Mouse (Mus musculus): ENCODE measurements around the gene Gfap. TPM values are rescaled to one million over a fixed set of nuclear protein-coding genes. Genes with fewer than 3 reads are reported as not detected.
A peak's percentile ranks its signal among the peaks of the same experiment; 100 is the strongest.

Gfap gene
- polyA plus RNA-seq, 1 experiment, result not detected

DNA sequence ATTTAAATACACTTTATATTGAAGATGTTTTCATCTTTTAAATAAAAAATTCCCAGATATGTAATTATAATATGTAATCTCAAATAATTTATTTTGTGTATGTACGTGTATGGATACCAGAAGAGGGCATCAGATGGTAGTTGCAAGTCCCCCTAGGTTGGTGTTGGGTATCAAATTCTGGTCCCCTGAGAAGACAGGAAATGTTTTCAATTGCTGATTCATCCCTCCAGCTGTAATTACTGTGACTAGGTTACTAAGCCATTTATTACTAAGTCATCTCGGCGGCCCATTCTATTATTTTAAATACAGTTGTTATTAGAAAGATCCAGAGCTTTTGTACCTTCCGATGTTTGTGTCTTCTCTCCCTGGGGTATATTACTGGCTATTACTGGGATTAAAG is 17.4 kb upstream of the Gfap start:
- Histone ChIP-seq H3K27ac (replicated peaks; ENCODE audit: low read depth, low read length) (no peak overlapping the region), H3K4me1 (ENCODE audit: control insufficient read depth, insufficient read depth, insufficient read length, low read length) (no peaks in the 10 kb centered on the region), H3K4me3 (ENCODE audit: insufficient read depth, low read depth, low read length) (no peak overlapping the region)

DNA sequence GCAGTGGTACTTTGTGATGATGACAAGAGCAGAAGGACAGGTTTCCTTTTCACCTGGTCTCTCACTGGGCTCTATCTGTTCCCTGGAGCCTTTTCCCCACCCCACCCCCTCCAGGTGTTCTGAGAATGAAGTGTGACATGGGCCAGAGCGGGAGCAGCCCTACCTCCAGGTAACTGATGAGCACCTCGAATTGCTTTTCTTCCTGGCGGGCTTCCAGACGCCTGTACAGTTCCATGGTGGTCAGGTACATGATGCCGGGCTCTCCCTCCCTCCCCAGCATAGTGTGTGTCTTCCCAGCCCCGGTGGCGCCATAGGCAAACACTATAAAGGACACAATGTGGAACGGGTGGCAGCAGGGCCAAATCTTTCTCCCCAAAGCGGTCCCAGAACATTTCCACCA is 14.7 kb upstream of the Gfap start:
- Histone ChIP-seq H3K4me1 (ENCODE audit: control insufficient read depth, insufficient read depth, insufficient read length, low read length) (no peaks in the 10 kb centered on the region), H3K4me3 (ENCODE audit: insufficient read depth, low read depth, low read length) (no peak overlapping the region), H3K27ac (replicated peaks; ENCODE audit: low read depth, low read length) (no peak overlapping the region)

DNA sequence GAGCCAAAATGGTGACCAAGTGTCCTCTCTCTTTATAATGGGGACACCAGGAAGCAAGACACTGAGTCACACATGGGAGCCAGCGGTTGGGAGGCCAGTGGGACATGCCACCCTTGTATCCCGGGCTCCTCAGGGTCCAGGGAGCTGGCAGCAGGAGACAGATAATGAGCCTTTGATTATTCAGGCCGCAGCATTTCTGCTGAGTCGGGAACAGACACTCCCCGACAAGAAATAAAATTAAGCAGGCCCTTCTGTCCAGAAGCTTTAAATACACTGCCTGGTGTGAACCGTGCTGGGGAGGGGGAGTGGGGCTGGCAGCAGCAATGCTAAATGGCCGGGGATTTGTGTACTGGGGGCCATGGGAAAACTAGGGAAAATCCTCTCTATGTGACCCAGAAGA is 10.7 kb upstream of the Gfap start:
- no peaks in the 10 kb centered on the region for H3K4me1 ChIP-seq (ENCODE audit: control insufficient read depth, insufficient read depth, insufficient read length, low read length)
- H3K4me3 ChIP-seq (ENCODE audit: insufficient read depth, low read depth, low read length), result no peak overlapping the region
- H3K27ac ChIP-seq (replicated peaks; ENCODE audit: low read depth, low read length), result no peak overlapping the region

DNA sequence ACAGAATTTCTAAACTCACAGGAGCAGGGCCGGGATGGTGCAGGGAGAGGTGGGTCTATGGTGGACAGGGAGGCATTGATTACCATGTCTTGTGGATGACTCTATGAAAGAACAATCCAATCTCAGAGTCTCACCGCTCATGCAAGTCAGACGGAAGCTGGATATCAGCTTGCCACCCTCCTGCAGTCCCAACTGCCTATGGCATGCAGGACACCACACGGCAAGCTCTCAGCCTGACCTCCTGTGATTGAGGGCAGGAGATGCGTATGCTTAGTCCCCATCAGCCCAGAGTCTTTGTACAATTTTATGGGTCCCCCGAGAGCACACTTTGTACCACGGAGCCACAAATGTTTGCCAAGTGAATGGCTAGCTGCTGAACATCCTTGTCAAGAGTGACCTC is 2.9 kb upstream of the Gfap start:
- H3K4me3 ChIP-seq (ENCODE audit: insufficient read depth, low read depth, low read length), result no peak overlapping the region
- no peaks in the 10 kb centered on the region for H3K4me1 ChIP-seq (ENCODE audit: control insufficient read depth, insufficient read depth, insufficient read length, low read length)
- H3K27ac ChIP-seq (replicated peaks; ENCODE audit: low read depth, low read length), result no peak overlapping the region

- no peak overlapping the region for H3K27ac ChIP-seq (replicated peaks; ENCODE audit: low read depth, low read length)
- no peak overlapping the region for H3K4me3 ChIP-seq (ENCODE audit: insufficient read depth, low read depth, low read length)
- no peaks in the 10 kb centered on the region for H3K4me1 ChIP-seq (ENCODE audit: control insufficient read depth, insufficient read depth, insufficient read length, low read length)
Observed at GRCm38 (mm10) chr11:102902107-102902506, 1.4 kb upstream of the Gfap start.

DNA sequence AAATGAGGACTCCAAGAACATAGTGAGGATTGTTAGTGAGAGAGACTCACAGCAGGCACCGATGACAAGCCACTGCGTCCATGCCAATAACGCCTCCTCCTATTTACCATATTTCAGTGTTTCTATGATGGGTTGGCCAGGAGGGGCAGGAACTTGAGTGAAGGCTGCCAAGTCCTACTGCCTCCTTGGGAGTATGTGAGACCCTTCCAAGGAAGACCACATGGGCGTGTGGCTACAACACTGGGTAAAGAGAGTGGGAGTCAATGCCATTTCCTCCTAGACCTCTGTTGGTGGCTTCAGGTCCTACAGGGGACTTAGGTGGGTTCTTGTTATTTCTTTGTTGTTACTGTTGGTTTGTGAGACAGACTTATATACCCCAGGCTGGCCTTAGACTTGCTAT is 487 bp upstream of the Gfap start:
- no peaks in the 10 kb centered on the region for H3K4me1 ChIP-seq (ENCODE audit: control insufficient read depth, insufficient read depth, insufficient read length, low read length)
- H3K27ac ChIP-seq (replicated peaks; ENCODE audit: low read depth, low read length), result no peak overlapping the region
- H3K4me3 ChIP-seq (ENCODE audit: insufficient read depth, low read depth, low read length), result no peak overlapping the region

DNA sequence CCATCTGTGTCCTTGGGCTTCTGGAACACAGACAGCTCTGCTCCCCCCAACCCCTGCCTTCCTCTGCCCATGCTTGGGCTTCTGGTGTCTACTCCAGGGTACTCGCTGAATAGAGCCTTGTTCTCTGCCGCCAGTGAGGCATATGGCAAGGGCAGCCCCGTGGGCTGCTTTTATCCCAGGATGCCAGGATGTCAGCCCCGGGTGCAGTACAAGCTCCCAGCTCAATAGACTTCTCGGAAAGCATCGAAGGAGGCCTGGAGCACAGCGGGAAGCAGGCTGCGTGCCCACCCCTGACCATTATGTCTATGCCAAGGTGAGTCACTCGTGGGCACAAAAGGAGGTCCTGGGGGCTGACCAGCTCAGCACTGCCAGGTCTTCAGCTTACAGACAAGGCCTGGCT is 2.3 kb downstream of the Gfap start:
- no peak overlapping the region for H3K27ac ChIP-seq (replicated peaks; ENCODE audit: low read depth, low read length)
- H3K4me3 ChIP-seq (ENCODE audit: insufficient read depth, low read depth, low read length), result no peak overlapping the region
- no peaks in the 10 kb centered on the region for H3K4me1 ChIP-seq (ENCODE audit: control insufficient read depth, insufficient read depth, insufficient read length, low read length)

GRCm38 (mm10) chr11:102896641-102897040 is 4.1 kb downstream of the Gfap start:
- Histone ChIP-seq H3K4me1 (ENCODE audit: control insufficient read depth, insufficient read depth, insufficient read length, low read length) (no peaks in the 10 kb centered on the region), H3K4me3 (ENCODE audit: insufficient read depth, low read depth, low read length) (no peak overlapping the region), H3K27ac (replicated peaks; ENCODE audit: low read depth, low read length) (no peak overlapping the region)

- H3K27ac ChIP-seq (replicated peaks; ENCODE audit: low read depth, low read length), result no peak overlapping the region
- no peaks in the 10 kb centered on the region for H3K4me1 ChIP-seq (ENCODE audit: control insufficient read depth, insufficient read depth, insufficient read length, low read length)
- H3K4me3 ChIP-seq (ENCODE audit: insufficient read depth, low read depth, low read length), result no peak overlapping the region
Observed at GRCm38 (mm10) chr11:102895779-102896178, 4.9 kb downstream of the Gfap start.

DNA sequence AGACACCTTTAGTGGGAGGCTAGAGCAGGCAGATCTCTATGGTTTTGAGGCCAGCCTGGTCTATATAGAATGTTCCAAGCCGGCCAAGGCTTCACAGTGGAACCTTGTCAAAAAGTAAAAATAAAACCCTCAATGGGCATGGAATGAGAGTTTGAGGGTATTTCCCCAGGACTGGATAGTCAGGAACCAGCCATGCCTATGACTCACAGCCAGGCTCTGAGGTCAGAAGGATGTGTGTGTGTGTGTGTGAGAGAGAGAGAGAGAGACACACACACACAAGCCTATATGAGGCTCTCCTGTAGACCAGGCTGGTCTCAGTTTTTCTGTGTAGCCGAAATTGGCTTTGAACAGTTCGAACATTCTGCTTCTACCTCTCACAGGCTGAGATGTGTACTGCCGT is 6.0 kb downstream of the Gfap start:
- no peak overlapping the region for H3K27ac ChIP-seq (replicated peaks; ENCODE audit: low read depth, low read length)
- no peaks in the 10 kb centered on the region for H3K4me1 ChIP-seq (ENCODE audit: control insufficient read depth, insufficient read depth, insufficient read length, low read length)
- no peak overlapping the region for H3K4me3 ChIP-seq (ENCODE audit: insufficient read depth, low read depth, low read length)

- Histone ChIP-seq H3K4me3 (ENCODE audit: insufficient read depth, low read depth, low read length) (peak overlapping the region; percentile 39), H3K4me1 (ENCODE audit: control insufficient read depth, insufficient read depth, insufficient read length, low read length) (no peaks in the 10 kb centered on the region), H3K27ac (replicated peaks; ENCODE audit: low read depth, low read length) (no peak overlapping the region)
Observed at GRCm38 (mm10) chr11:102893015-102893651, 7.6 kb downstream of the Gfap start.

DNA sequence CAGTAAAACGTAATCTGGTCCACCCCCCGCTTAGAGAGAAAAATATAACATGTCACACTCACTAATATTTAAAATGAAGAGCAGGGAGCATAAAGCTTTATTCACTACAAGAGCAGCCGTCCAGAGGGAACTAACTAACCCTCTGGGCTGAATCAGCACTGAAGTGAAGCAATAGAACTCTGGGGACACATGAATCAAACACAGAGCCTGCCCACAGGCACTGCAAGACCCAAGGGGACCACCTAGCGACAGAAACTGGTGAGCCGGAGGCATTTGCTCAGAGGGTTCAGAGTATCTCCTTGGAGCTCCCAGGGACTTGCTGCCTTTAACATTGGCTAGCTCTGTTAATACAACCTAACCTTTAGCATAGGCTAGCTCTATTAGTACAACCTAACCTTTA is 10.6 kb downstream of the Gfap start:
- Histone ChIP-seq H3K4me3 (ENCODE audit: insufficient read depth, low read depth, low read length) (no peak overlapping the region), H3K4me1 (ENCODE audit: control insufficient read depth, insufficient read depth, insufficient read length, low read length) (no peaks in the 10 kb centered on the region), H3K27ac (replicated peaks; ENCODE audit: low read depth, low read length) (no peak overlapping the region)

DNA sequence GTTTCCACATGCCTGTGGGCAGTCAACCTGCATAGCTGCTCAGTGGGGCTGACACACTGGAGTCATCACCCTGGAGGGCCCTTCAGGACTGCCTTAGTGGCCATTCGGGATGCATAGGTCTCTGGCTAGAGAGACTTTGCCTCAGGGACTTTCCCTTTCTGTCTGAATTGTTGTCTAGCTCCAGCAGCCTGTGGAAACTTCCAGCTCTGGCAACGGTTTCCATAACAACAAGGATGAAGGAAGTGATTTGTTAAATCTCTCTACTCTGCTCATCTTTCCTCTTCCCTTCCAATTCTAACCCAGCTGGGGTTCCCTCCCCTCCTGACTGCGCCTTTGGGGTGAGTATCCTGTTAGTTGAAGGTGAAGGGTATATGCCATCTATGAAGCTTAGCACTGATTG is 12.6 kb downstream of the Gfap start:
- H3K27ac ChIP-seq (replicated peaks; ENCODE audit: low read depth, low read length), result no peak overlapping the region
- H3K4me1 ChIP-seq (ENCODE audit: control insufficient read depth, insufficient read depth, insufficient read length, low read length), result no peaks in the 10 kb centered on the region

GRCm38 (mm10) chr11:102887433-102887832 is 13.3 kb downstream of the Gfap start:
- H3K27ac ChIP-seq (replicated peaks; ENCODE audit: low read depth, low read length), result no peak overlapping the region
- no peak overlapping the region for H3K4me3 ChIP-seq (ENCODE audit: insufficient read depth, low read depth, low read length)

More for the DNA sequence above, 12.6 kb downstream of the Gfap start:
- no peak overlapping the region for H3K4me3 ChIP-seq (ENCODE audit: insufficient read depth, low read depth, low read length)

DNA sequence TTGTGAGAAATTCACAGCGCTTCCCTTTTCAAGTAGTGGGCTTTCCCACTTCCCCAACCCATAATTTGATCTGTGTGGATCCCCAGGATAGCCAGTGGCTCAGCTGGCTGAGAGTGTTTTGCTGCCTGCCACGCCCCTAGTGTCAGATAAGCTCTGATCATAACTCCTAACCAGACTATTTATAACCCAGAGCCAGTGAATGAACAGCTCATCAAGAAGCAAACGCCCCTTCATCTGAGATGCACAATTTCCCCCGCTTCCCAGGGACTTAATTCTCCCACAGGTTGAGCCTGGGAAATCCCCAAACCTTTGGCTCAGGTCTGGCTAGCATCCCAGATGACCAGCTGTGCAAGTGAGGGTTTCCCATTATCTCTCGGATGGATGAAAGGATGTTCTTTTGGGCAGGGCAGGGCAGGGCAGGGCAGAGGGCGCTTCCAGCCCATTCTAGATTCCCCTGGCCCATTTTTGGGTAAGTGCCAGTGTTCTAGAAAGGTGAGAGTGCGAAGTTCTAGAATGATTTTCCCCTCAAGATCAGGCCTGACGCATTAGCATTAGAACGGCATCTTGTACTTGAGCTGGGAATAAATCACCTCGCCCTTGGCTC is 16.0 kb downstream of the Gfap start, which contains the start of gene Fam187a:
Gene Fam187a, plus strand, starts transcription at position 554 of the 604 bp plus-strand sequence.
- Histone ChIP-seq H3K27ac (replicated peaks; ENCODE audit: low read depth, low read length) (no peak within 1 kb of the TSS), H3K4me1 (ENCODE audit: control insufficient read depth, insufficient read depth, insufficient read length, low read length) (0 out of 2 replicates have a peak, but pooled peaks cover 2% of the 10 kb centered on the region), H3K4me3 (ENCODE audit: insufficient read depth, low read depth, low read length) (no peak within 1 kb of the TSS)

More at GRCm38 (mm10) chr11:102887433-102887832, 13.3 kb downstream of the Gfap start:
- no peaks in the 10 kb centered on the region for H3K4me1 ChIP-seq (ENCODE audit: control insufficient read depth, insufficient read depth, insufficient read length, low read length)

Measured in brown adipose tissue, adult 24 weeks (tissue).